ENCODE assay signal across 9 mouse cellular contexts in the genomic region with DNA sequence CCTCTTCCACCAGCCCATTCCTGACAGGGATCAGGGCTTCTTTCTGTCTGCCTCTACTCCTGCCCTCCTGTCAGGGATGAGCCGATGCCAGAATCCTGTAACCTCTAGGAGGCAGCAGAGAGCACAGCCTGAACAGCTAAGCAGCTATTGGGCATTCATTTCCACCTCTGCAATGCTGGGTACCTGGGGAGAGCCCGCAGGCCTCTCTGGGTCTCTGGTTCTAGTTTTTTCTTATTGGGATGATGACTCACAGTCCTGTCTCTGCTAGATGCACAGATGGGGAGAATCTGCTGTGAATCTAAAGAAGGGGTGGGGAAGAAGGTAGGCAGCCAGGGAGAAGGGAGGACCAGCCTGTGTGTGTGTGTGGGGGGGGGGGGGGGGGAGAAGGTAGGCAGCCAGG. TPM values are rescaled to one million over a fixed set of nuclear protein-coding genes. Genes with fewer than 3 reads are reported as not detected.
DNase-seq lines count a peak whose midpoint lies in the region; ATAC-seq lines count a peak whose summit lies in the region.
"Had no signal": no experiment of that assay in that cellular context is flagged by ENCODE, and none has a peak within 500 bp of the region (broad histone marks: within the 10 kb centered on the region; RNA-seq: fewer than 3 reads in every experiment).

No protein-coding gene starts in this region.

- peak; percentile 11; the same call in 1 of the 2 replicates for ATAC-seq in hindbrain, embryonic 13.5 days (ENCODE audit: low FRiP score)
- ATAC-seq in monocyte, adult 5-6 weeks (replicated peaks; ENCODE audit: insufficient number of reproducible peaks, low FRiP score, low TSS enrichment, poor library complexity, severe bottlenecking) = no peak

- H3K4me2 ChIP-seq in hindbrain, embryonic 13.5 days = no peak overlapping the region
- H3K4me2 ChIP-seq: heart, embryonic 15.5 days had no signal

- H3K9me3 ChIP-seq in forebrain, embryonic 10.5 days = no peaks in the 10 kb centered on the region
- no peaks in the 10 kb centered on the region for H3K9me3 ChIP-seq in hindbrain, embryonic 13.5 days
- H3K9me3 ChIP-seq: heart, embryonic 15.5 days had no signal

- no peaks in the 10 kb centered on the region for H3K36me3 ChIP-seq in forebrain, embryonic 10.5 days (replicated peaks)
- H3K36me3 ChIP-seq in hindbrain, embryonic 13.5 days = no peaks in the 10 kb centered on the region
- H3K36me3 ChIP-seq: heart, embryonic 15.5 days had no signal

- H3K4me1 ChIP-seq in forebrain, embryonic 10.5 days = peaks cover 52% of the 10 kb centered on the region
- peaks cover 31% of the 10 kb centered on the region for H3K4me1 ChIP-seq in hindbrain, embryonic 13.5 days (replicated peaks)
- H3K4me1 ChIP-seq: heart, embryonic 15.5 days had no signal

- 0 out of 2 replicates have a peak overlapping the region, but pooled peaks have one; percentile 60 for H3K27ac ChIP-seq in forebrain, embryonic 10.5 days
- H3K27ac ChIP-seq in hindbrain, embryonic 13.5 days = peak overlapping the region; percentile 32; the same call in 1 of the 2 replicates
- H3K27ac ChIP-seq: heart, embryonic 15.5 days had no signal

- peaks cover 98% of the 10 kb centered on the region for H3K27me3 ChIP-seq in forebrain, embryonic 10.5 days (ENCODE audit: poor library complexity, severe bottlenecking)
- peaks cover 7% of the 10 kb centered on the region; the same call in 1 of the 2 replicates for H3K27me3 ChIP-seq in hindbrain, embryonic 13.5 days
- H3K27me3 ChIP-seq: heart, embryonic 15.5 days had no signal

- 20% methylated on average over 2 of the region's 2 CpGs for WGBS in forebrain, embryonic 10.5 days
- 17% methylated on average over 2 of the region's 2 CpGs for WGBS in hindbrain, embryonic 13.5 days

- no peak overlapping the region for H3K4me3 ChIP-seq in forebrain, embryonic 10.5 days
- no peak overlapping the region for H3K4me3 ChIP-seq in hindbrain, embryonic 13.5 days
- H3K4me3 ChIP-seq: heart, embryonic 15.5 days had no signal

- peak; percentile 82 for DNase-seq in MN1 (ENCODE audit: low spot score)
- DNase-seq in brain, adult 2 months (ENCODE audit: low read depth, low spot score) = peak; percentile 88
- DNase-seq in forebrain, embryonic 10.5 days (ENCODE audit: extremely low spot score, low spot score) = peak; percentile 63
- peak; percentile 81 to 82 for DNase-seq in layer of hippocampus, postnatal 10 days (ENCODE audit: low spot score in 2 of 2)
- DNase-seq in lung, postnatal 10 days = peak; percentile 71
- peak; percentile 69 for DNase-seq in retina, postnatal 7 days (ENCODE audit: low read depth, low spot score)

- H3K9ac ChIP-seq in hindbrain, embryonic 13.5 days = no peak overlapping the region
- H3K9ac ChIP-seq: heart, embryonic 15.5 days had no signal

RNA-seq across cellular contexts. Expression of a gene that starts 55.8 kb away (rescaled TPM):
- polyA plus RNA-seq in forebrain, embryonic 10.5 days (2016; fragmentation: Nextera tagmentation; extraction: Ambion mirVana) = 21.9 and 29.6 TPM in 2 replicates
- 42.8 and 49.8 TPM in 2 replicates for polyA plus RNA-seq in hindbrain, embryonic 13.5 days (2015; fragmentation: Nextera tagmentation; extraction: Ambion mirVana)
- 10 to 100 TPM; 74.5 to 79.0 TPM for total RNA-seq in layer of hippocampus, postnatal 10 days (2021)
- total RNA-seq in monocyte, adult 5-6 weeks (2017) = 1.2 to 3.0 TPM (median 1.2 TPM) in 3 replicates

Comparison
In these comparisons a context has a peak if more than half of its experiments do, and no peak if none do; other contexts are left out.
1. RNA of a gene that starts 55.8 kb away (total RNA-seq): 74.5 to 79.0 TPM in layer of hippocampus, postnatal 10 days; 1.2 to 3.0 TPM in monocyte, adult 5-6 weeks; every median in the first group is over 10 times any median in the second.
2. Peak in every context shown above with its lines, with median percentiles within 50 percentile points of each other: DNase-seq.